Mouse (Mus musculus): ENCODE measurements around the gene Mrgprf.

Mrgprf gene

DNA sequence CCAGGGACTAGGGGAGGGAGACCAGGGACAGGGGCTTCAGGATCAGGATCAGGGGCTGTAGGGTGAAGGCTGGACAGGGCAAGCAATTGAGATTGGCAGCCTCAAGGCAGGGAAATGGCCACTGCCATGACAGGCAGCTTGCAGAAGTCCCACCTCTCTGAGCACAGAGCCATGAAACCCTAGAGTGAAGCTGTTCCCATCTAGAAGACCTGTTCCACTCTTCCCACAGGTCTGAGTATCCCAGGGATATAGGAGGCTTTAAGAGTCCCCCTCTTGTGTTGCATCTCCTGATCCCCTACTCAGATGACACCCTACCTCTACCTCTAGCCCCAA is 346 bp downstream of the Mrgprf start:
- no peak for DNase-seq (ENCODE audit: low spot score)

DNA sequence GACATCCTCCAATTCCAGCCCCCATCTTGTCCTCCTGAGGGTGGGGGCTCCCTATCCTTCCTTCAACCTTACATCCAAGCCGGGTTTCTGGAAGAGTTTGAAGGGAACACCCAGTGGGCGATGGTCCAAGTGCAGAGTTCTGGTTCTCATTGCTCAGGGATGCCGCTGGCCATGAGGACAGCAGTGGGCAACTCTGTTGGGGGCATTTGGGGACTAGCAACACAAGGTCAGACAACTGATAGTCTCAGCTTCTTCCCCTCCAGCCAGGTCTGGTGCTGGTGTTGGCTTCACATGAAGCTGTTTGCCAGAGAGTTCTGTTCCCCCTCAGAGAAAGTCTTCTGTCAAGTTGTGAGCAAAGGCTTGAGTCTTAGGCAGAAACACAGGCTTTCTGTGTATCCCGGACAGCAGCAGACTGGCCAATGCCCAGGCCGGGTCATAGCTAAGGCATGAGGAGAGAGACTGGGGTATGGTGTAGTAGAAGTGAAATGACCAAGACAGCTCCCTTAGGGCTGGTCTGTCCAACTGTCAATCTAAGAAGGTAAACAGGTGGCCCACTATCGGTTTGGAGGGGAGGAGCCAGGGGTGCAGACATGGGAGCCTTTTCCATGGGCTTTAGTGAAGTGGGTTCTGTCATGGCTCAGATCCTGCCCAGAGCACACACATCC is 845 bp downstream of the Mrgprf start:
- peak; percentile 65 for DNase-seq (ENCODE audit: low spot score)

DNA sequence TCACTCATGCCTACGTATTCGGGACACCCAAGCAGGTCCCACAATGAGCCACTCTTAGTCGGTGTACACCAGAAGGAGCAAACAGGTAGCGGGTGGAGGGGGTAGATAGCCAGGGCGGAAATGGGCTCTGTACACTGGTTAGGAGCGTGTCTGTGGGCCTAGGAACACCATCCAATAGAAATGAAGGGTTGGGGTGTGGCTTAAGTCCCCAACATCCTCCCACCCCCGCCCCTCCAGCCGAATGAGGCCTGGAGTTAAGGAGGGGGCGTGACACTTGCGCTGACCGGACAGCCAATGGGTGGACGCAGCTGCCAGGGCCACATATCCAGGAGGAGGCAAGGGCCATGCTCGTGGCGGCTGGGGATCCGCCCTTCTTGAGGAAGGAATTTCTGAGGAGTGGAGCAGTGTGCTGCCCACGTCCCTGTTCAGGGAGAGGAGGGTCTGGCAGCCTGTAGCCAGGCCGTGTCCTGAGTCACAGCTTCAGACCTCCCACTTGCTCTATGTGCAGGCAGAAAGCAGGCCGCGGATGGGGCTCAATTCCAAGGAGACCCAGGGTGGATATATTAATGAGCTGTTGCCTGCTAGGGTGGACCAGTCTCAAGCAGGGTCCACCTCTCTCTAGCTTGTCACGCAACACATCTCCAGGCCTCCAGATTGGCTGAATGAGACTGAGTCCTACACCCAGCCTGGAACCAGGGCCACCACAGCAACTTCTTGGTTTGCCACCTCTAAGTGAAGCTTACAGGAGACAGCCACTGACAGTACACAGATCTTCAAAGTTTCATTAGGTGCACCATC is 2.1 kb downstream of the Mrgprf start:
- DNase-seq (ENCODE audit: low spot score), result peak; percentile 79

DNA sequence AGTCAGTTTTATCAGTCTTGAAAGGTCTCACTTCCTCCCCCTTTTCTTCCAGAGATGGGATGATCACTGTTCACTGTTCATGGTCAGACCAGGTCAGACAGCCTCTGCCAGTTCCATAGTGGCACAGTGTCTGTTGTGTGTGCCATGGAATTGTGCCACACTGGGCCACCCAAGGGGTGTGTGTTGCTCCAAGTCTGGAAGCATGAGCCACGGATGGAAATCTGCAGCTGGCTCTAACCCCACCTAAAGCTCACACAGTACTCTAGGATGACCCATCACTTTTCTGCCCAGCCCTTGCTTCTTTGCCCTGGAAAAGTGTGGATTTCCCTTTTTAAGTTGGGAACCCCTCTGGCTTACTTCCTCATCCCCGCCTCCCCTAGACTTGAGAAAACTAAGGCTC is 3.5 kb downstream of the Mrgprf start:
- DNase-seq (ENCODE audit: low spot score), result no peak

DNA sequence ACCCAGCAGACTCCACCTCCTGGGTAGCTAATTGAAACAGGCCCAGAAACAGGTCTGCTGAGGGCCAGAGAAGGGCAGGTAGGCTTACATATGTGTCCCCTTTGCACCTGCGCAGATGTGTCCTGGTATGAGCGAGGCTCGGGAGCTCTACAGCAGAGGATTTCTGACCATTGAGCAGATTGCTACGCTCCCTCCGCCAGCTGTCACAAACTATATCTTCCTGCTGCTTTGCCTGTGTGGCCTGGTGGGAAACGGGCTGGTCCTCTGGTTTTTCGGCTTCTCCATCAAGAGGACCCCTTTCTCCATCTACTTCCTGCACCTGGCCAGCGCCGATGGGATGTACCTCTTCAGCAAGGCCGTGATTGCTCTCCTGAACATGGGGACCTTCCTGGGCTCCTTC is 7.0 kb downstream of the Mrgprf start:
- DNase-seq (ENCODE audit: low spot score), result no peak

DNA sequence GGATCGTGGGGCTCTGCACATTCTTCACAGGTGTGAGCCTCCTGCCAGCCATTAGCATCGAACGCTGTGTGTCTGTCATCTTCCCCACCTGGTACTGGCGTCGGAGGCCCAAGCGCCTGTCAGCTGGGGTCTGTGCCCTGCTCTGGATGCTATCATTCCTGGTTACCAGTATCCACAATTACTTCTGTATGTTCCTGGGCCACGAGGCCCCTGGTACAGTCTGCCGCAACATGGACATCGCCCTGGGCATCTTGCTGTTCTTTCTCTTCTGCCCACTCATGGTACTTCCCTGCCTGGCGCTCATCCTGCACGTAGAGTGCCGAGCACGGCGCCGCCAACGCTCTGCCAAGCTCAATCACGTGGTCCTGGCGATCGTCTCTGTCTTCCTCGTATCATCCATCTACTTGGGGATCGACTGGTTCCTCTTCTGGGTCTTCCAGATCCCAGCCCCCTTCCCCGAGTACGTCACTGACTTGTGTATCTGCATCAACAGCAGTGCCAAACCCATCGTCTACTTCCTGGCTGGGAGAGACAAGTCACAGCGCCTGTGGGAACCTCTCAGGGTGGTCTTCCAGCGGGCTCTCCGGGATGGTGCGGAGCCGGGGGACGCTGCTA is 7.5 kb downstream of the Mrgprf start:
- no peak for DNase-seq (ENCODE audit: low spot score)

DNA sequence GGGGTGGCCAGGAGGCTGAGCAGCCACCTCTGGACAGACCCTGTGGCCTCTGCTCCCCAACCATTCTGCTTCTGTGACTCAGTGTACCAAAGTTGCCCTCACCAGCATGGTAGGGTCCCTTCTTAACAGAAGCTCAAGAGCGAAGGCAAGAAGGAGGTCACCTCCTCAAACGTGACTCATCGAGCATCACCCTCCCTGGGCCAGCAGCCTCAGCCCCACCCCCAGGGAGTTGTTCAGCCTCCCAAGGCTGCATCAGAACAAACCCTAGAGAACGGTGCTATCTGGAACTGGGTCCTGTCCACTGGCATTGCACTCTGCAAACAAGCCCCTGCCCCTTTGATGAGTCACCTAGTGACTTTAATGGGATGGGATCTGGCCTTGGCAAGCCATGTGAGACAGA is 8.2 kb downstream of the Mrgprf start:
- no peak for DNase-seq (ENCODE audit: low spot score)

DNA sequence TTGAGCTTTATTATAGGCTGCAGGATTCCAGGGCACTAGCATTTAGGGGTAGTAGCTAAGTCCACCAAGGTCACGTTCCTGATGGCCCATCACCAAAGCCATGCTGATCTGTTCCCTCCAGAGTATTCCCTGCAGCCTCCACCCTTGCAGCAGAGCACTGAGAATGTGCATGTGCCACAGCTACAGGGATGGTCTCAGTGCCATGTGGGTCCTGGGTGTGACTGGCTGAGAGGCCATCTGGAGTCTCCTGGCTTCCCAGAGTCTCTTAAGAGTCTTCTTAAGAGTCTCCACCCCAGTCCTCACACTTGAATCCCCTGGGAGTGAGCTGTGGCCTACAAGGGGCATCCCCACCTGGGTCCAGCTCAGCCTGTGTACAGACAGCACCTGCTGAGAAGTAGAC is 9.2 kb downstream of the Mrgprf start:
- no peak for DNase-seq (ENCODE audit: low spot score)

DNA sequence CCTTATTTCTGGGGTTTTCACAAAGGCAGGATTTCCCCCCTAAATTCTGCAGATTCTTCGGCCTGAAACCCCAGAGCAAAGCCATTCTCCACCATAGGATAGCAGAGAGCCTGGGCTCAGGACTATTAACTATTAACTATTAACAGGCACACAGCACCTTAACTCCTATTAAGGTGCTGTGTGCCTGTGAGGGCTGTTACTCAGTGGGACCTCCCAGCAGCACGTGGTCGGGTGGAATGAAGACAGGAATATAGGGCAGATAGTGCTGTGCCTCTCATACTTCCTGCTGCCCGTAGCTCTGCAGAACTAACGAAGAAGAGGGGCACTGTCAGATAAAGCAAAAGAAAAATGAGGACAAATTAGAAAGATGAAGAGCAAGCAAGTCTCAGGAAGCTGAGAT is 9.9 kb downstream of the Mrgprf start:
- DNase-seq (ENCODE audit: low spot score), result no peak

DNA sequence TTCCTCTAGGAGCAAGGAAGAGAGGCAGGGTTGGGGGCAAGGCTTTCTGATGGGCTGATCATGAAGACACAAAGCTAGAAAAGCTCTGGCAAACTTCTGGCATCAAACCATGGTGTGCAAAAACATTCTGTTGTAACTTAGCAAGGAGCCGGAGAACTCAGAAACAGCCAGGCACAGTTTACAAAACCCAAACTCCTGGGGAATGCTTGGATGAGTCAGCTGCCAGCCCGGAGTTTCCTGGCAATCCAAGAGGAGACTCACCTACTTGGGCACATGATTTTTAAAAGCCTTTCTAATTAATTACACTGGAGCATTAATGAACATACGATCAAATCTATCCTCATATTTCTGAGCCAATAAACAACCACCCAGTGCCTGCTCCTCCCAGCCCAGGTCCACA is 11.5 kb downstream of the Mrgprf start:
- DNase-seq (ENCODE audit: low spot score), result no peak

DNA sequence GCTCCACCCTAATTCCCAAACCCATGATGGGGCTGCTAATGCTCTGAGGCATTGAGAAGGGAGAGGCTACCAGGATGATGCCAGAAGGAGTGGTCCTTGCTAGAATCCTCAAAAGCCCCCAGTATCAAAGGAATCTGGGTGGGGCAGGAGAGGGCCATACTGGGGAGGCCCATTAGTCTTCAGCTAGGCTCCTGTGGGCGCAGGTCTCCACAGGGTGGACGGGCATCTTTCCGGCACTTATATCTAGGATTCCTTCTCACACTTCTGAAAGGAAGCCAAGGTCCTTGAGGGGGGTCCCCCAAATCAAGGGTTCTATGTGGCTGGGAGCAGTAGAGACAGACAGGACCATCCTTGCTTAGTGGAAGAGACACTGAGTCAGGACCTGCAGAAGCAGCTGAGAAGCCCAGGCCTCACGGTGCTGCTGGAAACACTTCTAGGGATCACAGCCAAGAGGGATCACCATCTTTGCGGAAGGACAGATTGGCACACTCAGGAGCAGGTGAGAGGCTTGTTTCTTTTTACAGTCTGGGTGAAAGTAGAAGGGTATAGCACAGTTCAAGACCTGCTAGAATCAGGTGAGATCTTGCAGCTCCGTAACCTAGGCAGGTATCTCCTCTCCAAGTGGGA is 14.3 kb downstream of the Mrgprf start, which contains the start of gene Mrgprd:
Gene Mrgprd (plus strand): TSS at position 51 of the 627 bp plus-strand sequence.
- DNase-seq (ENCODE audit: low spot score), result no peak

DNA sequence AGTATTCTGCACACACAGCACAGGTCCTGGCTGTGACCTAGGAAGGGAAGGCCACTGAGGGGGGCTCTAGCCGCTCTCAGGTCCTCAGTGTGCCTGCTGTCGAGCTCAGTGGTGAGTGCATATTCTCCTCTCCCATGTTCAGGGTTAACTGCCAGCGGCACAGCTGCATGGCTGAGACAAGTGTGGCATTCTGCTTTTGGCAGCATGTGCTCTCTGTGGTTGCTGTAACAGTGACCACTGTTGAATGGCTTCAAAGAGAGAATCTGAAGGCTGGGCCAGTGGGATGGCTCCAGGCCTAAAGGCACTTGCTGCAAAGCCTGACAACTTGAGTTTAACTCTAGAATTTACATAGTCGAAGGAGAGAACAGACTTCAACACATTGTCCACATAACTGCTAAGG is 16.9 kb downstream of the Mrgprf start:
- no peak for DNase-seq (ENCODE audit: low spot score)

DNA sequence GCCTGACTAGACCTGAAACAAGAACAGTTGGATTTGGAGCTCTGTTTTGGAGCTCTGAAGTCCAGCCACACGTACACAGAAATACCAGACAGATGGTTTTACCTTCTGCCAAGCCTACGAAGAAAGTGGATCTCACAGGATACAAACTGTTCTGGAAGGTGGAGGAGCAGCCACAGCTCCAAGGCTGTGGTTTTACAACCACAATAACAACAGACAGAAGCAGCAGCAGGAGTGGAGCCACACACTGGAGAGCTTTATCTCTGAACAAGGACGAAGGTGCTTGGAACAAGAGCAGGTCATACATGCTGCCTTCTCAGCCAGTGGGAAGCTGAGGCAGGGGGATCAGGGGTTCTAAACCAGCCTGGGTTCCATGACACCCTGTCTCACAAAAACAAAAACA is 18.9 kb downstream of the Mrgprf start:
- DNase-seq (ENCODE audit: low spot score), result no peak

DNA sequence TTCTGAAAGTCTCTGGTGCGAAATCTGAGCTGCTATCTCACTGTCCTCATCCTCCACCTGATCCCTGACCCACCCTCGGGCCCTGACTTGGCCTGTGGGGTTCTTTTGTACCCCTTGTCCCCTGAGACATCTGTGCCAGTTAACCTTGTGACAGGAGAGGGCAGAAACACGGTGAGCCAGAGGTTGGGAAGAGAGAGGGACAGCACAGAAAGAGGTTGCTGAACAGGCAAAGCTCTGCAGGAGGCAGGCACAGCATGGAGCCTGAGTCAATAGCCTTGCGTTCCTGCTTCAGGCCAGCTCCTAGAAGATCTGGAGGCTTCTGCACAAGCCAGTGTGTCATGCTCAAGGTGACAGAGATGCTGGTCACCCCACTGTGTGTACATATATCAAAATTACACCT is 23.0 kb downstream of the Mrgprf start:
- no peak for DNase-seq (ENCODE audit: low spot score)

DNA sequence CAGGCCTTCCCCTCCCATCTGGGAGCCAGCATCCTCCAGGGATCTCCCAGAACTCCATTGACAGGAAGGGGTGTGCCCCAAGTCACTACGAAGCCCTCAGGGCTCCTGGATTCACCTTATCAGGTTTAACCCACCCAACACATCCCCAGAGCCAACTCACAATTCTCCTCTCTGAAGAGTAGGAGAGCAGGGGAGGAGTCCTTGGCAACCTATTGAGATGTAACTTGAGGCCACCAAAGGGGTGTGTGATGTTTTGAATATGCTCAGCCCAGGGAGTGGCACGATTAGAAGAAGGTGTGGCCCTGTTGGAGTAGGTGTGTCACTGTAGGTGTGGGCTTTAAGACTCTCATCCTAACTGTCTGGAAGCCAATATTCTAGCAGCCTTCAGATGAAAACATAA is 25.1 kb downstream of the Mrgprf start:
- no peak for DNase-seq (ENCODE audit: low spot score)

DNA sequence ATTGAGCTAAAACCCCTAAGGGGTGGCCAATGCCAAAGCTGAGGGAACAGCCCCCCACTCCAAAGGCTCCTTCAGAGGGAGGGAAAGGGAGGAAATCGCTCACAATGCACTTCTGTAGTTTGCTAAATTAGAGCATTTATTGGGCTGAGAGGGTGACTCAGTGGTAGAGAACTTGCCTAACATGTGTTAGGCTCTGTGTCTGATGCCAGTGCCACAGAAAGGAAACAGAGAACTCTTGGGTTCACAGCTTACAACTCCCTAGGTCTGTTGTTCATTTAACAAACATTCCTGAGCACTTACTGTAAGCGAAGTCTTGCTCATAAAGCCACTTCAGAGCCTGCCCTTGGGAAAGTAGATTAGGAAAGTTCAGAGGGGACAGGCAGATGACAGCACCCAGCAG is 29.4 kb downstream of the Mrgprf start:
- no peak for DNase-seq (ENCODE audit: low spot score)

DNA sequence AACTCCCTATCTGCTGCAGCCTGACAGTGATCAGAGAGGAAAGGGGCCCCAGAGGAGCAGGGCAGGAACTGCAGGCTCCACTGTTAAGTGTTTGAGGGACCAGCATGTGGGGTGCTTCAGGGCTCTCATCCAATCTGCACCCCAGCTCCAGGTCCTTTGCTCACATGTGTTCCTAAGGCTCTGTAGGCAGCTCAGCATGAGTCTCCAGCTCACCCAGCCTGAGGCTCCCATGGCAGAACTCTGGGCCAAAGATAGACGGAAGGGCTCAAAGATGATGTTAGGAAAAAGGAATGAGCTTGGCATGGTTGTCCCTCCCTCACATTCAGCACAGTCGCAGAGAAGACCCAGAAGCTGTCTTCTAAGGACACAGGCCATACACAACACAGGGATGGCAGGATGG is 30.0 kb downstream of the Mrgprf start:
- DNase-seq (ENCODE audit: low spot score), result no peak

DNA sequence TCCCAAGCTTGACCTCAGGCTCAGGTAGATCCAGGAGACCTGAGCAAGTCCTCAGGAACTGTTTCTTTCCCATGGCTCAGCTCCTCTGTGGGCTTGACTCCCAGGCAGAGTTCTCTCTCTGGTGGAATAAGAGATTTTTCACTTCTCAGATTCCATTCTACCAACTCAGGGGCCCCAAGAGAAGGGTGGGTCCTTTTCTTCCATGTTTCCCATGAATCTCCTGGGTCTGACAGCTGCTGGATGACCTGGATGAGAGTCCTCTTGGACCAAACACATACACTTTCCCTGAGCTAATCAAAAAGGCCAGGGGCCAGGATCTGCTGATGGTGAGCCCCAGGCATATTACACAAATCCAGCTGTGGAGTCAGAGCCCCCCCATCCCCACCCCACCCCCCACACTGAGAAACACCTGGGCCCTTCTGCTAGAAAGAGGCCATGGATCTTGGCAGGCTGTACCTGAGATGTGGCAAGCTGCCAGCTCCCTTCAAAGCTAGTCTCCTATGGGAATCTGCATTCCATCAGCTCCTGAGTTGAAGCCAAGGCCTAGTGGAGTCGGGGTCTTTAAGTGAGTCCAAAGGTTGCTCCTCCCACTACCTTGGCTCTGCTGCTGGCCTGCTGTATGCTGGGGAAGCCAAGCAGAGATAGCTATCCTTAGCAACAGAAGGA is 31.9 kb downstream of the Mrgprf start:
- DNase-seq (ENCODE audit: low spot score), result no peak

DNA sequence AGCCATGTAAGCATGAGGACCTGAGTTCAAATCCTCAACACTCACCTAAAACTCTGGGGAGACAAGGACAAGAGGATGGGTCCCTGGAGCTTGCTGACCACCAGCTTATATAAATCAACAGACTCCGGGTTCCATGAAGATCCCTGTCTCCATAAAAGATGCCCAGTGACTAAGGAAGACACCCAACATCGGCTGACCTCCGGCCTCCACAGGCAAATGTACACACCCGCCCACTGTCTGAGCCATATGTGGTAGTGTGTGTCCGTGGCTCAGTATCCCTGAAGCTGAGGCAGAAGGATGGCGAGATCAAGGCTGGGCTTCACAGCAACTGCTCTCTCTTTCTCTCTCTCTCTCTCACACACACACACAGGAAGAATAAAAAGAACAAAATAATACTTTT is 33.3 kb downstream of the Mrgprf start:
- no peak for DNase-seq (ENCODE audit: low spot score)

DNA sequence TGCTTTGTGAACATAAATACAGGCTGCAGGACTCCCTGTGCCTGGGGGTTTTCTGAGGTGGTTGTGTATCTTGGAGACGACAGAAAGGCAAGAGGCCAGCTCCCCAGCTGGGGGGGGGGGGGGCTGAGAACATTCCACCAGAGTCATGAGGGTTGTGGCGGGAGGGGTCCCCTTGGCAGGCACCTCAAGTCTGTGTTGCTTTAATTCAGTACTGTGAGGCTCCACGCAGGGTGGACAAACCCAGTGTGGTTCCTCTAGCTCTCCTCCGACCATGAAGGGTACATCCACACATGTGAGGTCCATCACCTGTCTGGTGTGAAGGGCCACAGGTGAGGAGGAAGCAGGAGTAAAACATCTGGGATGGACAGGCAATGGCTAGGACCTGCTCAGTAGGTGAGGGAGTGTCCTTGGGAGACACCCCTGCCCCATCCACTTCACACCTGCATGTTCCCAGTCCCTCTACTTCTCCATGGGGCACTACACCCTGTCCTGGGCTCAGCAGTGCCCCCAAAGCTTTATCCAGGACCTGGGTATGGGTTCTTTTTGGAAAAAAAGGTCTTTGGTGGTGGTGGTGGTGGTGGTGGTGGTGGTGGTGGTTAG is 33.9 kb downstream of the Mrgprf start:
- DNase-seq (ENCODE audit: low spot score), result no peak

DNA sequence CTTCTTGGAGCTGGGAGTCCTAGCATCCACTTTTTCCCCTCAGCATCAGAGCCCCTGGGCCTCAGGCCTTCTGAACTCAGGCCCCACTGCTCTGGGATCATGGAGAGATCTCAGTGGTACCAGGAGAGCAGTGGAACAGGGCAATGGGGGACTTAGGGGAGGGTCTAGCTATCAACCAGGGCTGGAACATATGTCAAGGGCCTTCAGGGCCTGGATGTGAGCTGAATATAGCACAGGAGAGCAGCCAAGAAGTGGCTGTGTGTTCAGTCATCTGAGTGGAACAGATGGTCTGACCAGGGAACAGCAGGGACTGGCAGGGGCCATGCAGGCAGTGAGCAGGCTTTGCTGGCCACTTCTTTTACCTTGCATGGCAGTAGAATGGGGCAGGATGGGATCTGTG is 34.6 kb downstream of the Mrgprf start:
- no peak for DNase-seq (ENCODE audit: low spot score)

Data from urinary bladder, postnatal 14 days (tissue).